Mouse (Mus musculus) layer of hippocampus, adult 18-20 months (tissue): ENCODE data around the gene Mfsd2a. TPM values are rescaled to one million over a fixed set of nuclear protein-coding genes. Genes with fewer than 3 reads are reported as not detected.
A peak's percentile ranks its signal among the peaks of the same experiment; 100 is the strongest.

Experiments
- DNase-seq, 2 experiments: peaks; one replicate each; pipeline ENCODE4 v3.0.0; 2022; ENCODE audit warnings: low spot score in 2 of 2
- total RNA-seq, 2 experiments: library from RNA; stranded (reverse); gene quantifications; 2 replicates each; pipeline ENCODE4 v1.2.3; 2021

Mfsd2a gene
- total RNA-seq, 2 experiments from 2014 or later, result 44.8 to 48.9 TPM

DNA sequence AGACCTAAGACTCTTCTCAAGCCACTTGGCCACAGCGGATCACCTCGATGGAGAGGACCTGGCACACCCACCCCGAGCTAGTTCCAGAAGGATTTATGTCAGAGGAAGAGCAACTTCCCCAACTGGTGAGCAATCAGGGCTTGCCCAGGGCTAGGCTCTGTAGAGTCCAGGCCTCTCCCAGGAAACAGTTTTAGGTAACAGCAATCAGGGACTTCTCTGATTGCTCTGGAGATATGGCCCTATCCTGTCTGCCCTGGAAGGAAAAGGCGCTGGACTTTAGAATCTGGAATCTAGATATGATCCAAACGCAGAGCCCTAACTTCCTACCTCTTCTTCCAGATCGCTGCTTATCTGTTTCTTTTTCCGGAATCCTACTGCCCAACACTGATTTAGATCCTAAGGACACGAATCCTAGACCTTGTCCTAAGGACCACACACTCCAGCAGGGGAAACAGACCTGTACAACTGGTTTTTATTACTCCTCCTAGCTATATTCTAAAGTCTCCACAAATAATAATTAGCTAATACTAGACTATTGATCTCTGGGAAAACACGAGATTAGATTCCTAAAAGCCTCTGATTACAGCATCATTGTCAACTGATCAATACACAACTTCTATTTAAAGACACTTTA lies 25.4 kb downstream of the Mfsd2a start:
- no peak for DNase-seq

DNA sequence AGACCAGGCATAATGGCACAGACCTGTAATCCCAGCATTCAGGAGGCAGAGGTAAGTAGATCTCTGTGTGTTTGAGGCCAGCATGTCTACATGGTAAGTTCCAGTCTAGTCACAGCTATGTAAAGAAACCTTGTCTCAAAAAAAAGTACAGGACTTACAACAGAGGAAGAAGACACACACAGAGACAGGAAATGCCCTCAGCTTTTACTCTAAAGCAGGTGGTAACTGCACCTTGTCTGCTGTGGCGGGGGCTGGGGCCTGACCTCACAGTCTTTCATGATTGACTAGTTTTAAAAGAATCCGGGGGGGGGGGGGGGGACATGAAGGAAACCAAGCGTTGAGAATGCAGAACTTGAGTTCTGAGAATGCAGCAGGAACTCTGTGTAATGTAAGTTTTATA lies 27.1 kb downstream of the Mfsd2a start:
- DNase-seq, result no peak

DNA sequence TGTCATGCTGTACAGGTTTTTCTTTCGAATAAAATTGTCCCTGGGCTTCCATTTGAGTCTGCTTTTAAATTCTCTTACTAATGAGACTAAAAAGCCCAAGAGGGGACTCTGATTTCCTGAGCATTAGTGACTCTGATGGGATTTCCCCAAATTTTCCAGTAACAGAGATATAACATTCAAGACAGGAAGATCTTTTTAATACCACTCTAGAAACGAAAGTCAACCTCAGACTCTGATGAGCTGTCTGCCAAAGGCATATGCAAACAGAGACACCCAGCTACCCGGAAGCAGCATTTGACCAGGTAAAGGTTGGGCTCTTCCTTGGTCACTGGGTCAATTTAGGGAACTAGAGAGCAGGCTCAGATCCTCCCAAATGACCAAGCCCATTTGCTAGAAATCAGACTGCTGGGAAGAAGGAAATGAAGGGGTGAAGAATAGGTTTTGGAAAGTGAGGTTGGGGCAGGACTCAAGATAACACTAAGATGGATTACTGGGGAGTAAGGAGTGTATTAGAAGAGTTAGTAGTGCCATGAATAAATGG lies 27.9 kb downstream of the Mfsd2a start:
- no peak for DNase-seq

GRCm38 (mm10) chr4:122932239-122932978 lies 28.6 kb downstream of the Mfsd2a start:
- no peak for DNase-seq

GRCm38 (mm10) chr4:122930939-122931590 lies 29.9 kb downstream of the Mfsd2a start:
- no peak for DNase-seq

DNA sequence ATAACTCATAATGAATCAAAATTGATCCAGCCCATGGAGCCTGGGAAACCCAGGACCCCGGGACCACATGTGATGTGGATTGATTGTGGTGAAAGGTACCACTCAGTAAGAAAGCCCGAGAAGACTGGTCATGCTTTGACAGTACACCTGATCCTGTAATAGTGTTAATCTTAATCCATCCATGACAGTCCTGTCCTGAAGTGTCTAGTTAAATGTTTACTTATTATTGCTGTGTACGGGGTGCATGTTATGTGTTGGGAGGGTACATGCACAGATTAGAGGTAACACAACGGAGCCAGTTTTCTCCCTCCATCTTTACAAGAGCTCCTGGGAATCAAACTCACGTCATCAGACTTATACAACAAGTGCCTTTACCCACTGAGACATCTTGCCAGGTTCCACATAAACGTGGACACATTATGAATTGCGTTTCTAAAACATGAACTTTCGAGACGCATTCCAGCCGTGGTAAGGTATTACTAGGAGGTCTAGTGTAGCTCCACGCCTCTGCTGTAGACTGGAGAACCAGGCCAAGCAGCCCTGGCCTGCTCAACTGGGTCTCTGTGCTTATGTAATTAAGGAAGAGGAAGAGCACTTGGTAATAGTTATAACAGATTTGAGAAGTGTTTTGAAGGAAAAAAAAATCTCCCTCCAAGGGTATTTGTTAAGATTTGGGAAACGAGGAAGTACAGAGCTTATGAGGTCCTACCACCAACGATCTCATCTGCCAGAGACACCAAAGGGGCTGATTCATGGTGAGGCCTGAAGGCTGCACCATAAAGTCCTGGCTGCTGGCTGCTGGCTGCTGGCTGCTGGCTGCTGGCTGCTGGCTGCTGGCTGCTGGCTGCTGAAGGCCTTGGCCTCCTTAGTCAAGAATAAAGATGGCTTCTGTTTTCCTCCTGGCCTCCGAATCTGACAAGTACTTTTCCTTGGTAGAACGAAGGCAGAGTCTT lies 37.3 kb downstream of the Mfsd2a start:
- no peak for DNase-seq

GRCm38 (mm10) chr4:122922841-122923240 lies 38.1 kb downstream of the Mfsd2a start:
- DNase-seq, result no peak

- peak in 1 of 2 experiments; percentile 59 for DNase-seq
Measured at GRCm38 (mm10) chr4:122915985-122916384, 45.0 kb downstream of the Mfsd2a start.

GRCm38 (mm10) chr4:122914186-122914585 lies 46.8 kb downstream of the Mfsd2a start:
- no peak for DNase-seq

GRCm38 (mm10) chr4:122912613-122913012 lies 48.4 kb downstream of the Mfsd2a start:
- DNase-seq, result no peak

DNA sequence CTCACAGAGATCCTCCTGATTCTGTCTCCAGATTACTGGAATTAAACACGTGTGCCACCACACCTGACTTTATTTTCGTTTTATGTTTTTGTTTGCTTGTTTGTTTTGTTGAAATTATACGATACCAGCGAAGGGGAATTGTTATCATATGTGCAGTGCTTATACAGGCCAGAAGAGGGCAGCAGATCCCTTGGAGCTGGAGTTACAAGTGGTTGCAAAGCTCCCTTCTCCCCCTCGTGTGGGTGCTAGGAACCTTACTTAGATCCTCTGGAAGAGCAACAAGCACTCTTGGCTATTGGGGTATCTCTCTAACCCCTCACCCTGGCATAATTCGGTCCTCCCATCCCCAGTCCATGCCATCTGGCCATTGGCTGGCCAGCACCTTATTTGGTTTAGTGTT lies 50.4 kb downstream of the Mfsd2a start:
- DNase-seq, result no peak

GRCm38 (mm10) chr4:122909572-122910189 lies 51.3 kb downstream of the Mfsd2a start:
- peak; percentile 80 to 90 for DNase-seq

DNA sequence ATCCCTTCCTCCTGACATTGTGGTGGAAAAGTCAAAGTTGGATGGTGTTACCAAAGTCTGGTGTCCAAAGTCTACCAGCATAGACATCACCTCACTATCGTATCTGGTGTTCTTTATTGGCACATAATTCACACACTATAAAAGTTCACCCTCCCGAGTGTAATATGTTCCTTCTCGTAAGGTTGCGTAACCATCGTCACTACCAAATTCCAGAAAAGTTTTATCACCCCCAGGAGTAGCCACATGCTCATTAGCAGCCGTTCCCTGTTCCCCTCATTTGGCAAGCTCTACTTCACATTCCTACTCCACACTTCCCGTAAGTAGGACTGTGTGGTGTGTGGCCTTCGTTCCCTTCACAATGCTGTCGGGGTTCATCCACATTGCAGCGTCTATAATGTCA lies 55.6 kb downstream of the Mfsd2a start:
- no peak for DNase-seq

- DNase-seq, result no peak
Measured at GRCm38 (mm10) chr4:122903709-122904108, 57.3 kb downstream of the Mfsd2a start.

DNA sequence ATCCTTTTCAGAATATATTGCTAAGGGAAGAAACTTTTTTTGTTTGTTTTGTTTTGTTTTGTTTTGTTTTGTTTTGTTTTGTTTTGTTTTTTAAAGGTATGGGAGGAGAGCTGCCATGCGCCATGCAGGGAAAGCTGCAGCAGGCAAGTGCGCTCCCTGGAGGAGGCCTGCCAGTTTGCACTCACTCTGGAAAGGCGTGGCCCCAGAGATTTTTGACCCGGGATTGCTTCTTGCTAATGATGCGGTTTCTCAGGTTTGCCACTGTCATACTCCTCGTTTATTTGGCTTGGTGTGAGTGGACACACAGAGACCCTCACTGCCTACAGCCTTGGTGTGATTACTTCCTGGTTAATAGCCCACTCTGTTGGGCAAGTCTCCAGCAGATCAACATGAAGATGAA lies 58.8 kb downstream of the Mfsd2a start:
- no peak for DNase-seq

DNA sequence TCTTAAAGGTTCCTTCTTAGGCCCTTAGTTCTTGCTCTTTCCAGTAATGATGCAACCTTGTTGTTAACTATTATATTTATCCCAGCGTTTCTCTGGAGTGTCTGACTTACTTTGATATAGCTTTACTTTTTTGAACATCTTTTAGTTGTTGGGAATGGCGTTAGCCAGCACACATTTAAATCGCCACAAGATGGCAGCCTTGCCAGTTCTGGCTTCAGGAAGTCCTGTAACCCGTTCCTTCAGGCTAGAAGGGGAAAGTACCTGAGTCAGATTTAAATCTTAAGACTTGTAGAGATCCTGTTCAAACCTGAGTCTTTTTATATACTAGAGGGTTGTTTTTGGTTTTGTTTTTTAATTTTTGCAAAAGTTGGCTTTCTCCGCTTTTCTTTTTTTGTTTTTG lies 62.7 kb downstream of the Mfsd2a start:
- DNase-seq, result peak in 1 of 2 experiments; percentile 89

GRCm38 (mm10) chr4:122897750-122898149 lies 63.2 kb downstream of the Mfsd2a start:
- DNase-seq, result no peak
